Mouse (Mus musculus): ENCODE data around the gene Spdye4a. TPM values are rescaled to one million over a fixed set of nuclear protein-coding genes. Genes with fewer than 3 reads are reported as not detected.

The Spdye4a gene
- polyA plus RNA-seq (2015; fragmentation: Illumina TruSeq; extraction: RNeasy Lipid Tissue Mini Kit (QIAGEN cat#74804); ENCODE audit: low read depth, low replicate concordance), result not detected

GRCm38 (mm10) chr5:143226790-143227189 lies at the start of gene Spdye4a:
TSS of gene Spdye4a (minus strand) at chr5:143226890.

GRCm38 (mm10) chr5:143269363-143270150 lies 42.9 kb upstream of the Spdye4a start, which contains the start of gene Zfp316:
TSS of gene Zfp316 (minus strand) at chr5:143270022.

DNA sequence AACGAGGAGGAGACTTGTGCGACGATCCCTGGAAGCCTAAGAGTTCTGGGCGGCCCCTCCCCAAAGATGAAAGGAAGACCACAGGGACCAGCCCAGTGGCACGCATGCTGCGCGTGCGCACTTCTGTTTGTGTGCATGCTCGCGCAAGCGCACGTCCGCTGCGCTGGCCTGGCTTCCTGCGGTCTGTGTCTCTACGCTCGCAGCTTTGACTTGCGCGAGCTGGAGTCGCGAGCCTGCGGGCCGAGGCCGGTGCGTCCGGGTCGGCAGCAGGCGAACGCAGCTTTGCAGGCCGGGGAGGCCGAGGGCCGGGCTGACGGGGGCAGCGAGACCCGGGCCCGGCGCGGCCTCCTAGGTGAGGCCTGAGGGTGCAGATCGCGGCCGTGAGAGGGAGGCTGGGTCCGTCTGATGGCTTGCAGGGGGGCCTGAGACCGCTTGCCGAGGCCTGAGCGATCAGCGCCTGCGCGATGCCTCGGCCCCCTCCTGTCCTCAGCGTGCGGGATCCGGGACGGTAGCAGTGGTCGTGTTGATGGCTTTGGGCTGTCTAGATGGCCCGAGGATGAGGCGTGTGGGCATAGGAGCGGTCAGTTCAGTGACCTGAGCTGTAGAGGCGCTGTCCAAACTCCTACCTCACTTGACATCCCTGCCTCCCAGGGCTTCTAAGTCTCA lies 8.5 kb upstream of the Spdye4a start, which contains the start of gene Zfp12:
TSS of gene Zfp12 (plus strand) at position 136 of the 666 bp plus-strand sequence.

DNA sequence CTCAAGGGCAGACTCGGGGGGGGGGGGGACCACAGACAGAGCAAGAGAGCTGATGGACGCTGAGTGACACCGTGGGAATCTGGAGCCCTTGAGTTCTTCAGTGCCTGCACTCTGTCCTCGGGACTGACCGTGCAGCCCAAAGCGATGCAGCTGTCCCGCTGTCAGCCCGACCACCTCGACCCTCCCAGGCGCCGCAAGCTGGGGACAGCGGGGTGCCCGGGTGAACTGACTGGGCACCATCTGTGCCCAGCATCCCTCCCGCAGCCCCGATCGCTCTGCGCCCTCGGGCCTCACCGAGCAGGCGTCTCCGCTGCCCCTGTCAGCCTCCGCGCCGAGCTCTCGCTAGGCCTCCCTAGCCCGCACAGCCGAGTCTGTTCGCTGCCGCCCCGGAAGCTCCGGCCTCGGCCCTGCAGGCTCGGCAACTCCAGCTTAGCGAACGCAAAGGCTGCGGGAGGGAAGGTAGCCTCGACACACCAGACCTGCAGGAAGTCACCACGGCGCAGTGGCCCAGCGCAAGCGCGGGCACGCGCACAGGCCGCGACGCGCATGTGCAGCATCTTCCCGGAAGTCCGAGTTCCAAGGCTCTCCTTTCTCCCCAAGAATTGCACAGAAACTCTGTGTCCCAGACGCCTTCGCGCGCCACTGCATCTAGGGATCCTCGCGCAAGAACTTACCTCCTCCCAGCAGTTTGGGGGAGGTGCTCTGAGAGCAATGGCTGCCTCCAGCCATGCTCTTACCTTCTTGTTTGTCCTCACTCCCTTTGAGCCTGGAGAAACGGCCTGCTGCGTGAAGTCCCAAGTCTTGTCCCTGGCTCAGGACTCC lies 46.2 kb downstream of the Spdye4a start, which contains the start of the genes Rbak and Spdye4b:
TSS of gene Rbak (minus strand) at position 521 of the 822 bp plus-strand sequence.
TSS of gene Spdye4b (plus strand) at position 763 of the 822 bp plus-strand sequence.

Other genes with a start within 250 kb of the Spdye4a start
- gene Rnf216, start 113.9 kb downstream of the Spdye4a start, polyA plus RNA-seq (2015; fragmentation: Illumina TruSeq; extraction: RNeasy Lipid Tissue Mini Kit (QIAGEN cat#74804); ENCODE audit: low read depth, low replicate concordance), result 24.0 TPM
- gene Olfr718-ps1, start 79.3 kb downstream of the Spdye4a start, polyA plus RNA-seq (2015; fragmentation: Illumina TruSeq; extraction: RNeasy Lipid Tissue Mini Kit (QIAGEN cat#74804); ENCODE audit: low read depth, low replicate concordance), result not detected
- gene Rbak, start 46.1 kb downstream of the Spdye4a start, polyA plus RNA-seq (2015; fragmentation: Illumina TruSeq; extraction: RNeasy Lipid Tissue Mini Kit (QIAGEN cat#74804); ENCODE audit: low read depth, low replicate concordance), result 11.7 TPM
- gene Spdye4b, start 45.9 kb downstream of the Spdye4a start, polyA plus RNA-seq (2015; fragmentation: Illumina TruSeq; extraction: RNeasy Lipid Tissue Mini Kit (QIAGEN cat#74804); ENCODE audit: low read depth, low replicate concordance), result not detected
- 17.6 TPM for gene Zfp12, start 8.3 kb upstream of the Spdye4a start, polyA plus RNA-seq (2015; fragmentation: Illumina TruSeq; extraction: RNeasy Lipid Tissue Mini Kit (QIAGEN cat#74804); ENCODE audit: low read depth, low replicate concordance)
- 7.1 TPM for gene Zfp316, start 43.1 kb upstream of the Spdye4a start, polyA plus RNA-seq (2015; fragmentation: Illumina TruSeq; extraction: RNeasy Lipid Tissue Mini Kit (QIAGEN cat#74804); ENCODE audit: low read depth, low replicate concordance)
- 2.7 TPM for gene Zfp853, start 66.7 kb upstream of the Spdye4a start, polyA plus RNA-seq (2015; fragmentation: Illumina TruSeq; extraction: RNeasy Lipid Tissue Mini Kit (QIAGEN cat#74804); ENCODE audit: low read depth, low replicate concordance)
- 20.7 TPM for gene E130309D02Rik, start 88.5 kb upstream of the Spdye4a start, polyA plus RNA-seq (2015; fragmentation: Illumina TruSeq; extraction: RNeasy Lipid Tissue Mini Kit (QIAGEN cat#74804); ENCODE audit: low read depth, low replicate concordance)
- 40.8 TPM for gene Zdhhc4, start 102.4 kb upstream of the Spdye4a start, polyA plus RNA-seq (2015; fragmentation: Illumina TruSeq; extraction: RNeasy Lipid Tissue Mini Kit (QIAGEN cat#74804); ENCODE audit: low read depth, low replicate concordance)
- gene Grid2ip, start 130.4 kb upstream of the Spdye4a start, polyA plus RNA-seq (2015; fragmentation: Illumina TruSeq; extraction: RNeasy Lipid Tissue Mini Kit (QIAGEN cat#74804); ENCODE audit: low read depth, low replicate concordance), result 3.3 TPM
- 27.3 TPM for gene Kdelr2, start 176.9 kb upstream of the Spdye4a start, polyA plus RNA-seq (2015; fragmentation: Illumina TruSeq; extraction: RNeasy Lipid Tissue Mini Kit (QIAGEN cat#74804); ENCODE audit: low read depth, low replicate concordance)
- gene Daglb, start 237.7 kb upstream of the Spdye4a start, polyA plus RNA-seq (2015; fragmentation: Illumina TruSeq; extraction: RNeasy Lipid Tissue Mini Kit (QIAGEN cat#74804); ENCODE audit: low read depth, low replicate concordance), result 16.6 TPM